Mouse (Mus musculus) left cerebral cortex, adult 2 months (tissue): ENCODE measurements around the gene Slc36a3. TPM values are rescaled to one million over a fixed set of nuclear protein-coding genes. Genes with fewer than 3 reads are reported as not detected.

Experiments
- DNase-seq, 2 experiments: peaks; one replicate each; pipeline ENCODE4 v3.0.0; 2021 to 2022; ENCODE audit warnings: low spot score in 2 of 2, mixed read lengths in 1 of 2; ENCODE audit errors: extremely low spot score in 1 of 2
- H3K27ac ChIP-seq: fragments of 200-600 bp; 2 replicates; pipeline ENCODE4 v1.8.1; 2022
- H3K4me3 ChIP-seq: fragments of 200-600 bp; 2 replicates; pipeline ENCODE4 v1.8.1; 2022
- CTCF ChIP-seq: fragments of 200-600 bp; IDR thresholded peaks from 2 replicates; pipeline ENCODE4 v1.8.1; 2022; ENCODE audit warnings: antibody characterized with exemption, mild to moderate bottlenecking, moderate library complexity
- intact Hi-C: fragments of 180-260 bp; cut with DNase I; formaldehyde crosslinking; loops from one replicate; pipeline ENCODE4 v1.15.1; 2025
- long read RNA-seq, 2 experiments: library from polyadenylated mRNA; stranded (forward); transcript quantifications; one replicate each; pipeline ENCODE4 v2.0.0; 2021; ENCODE audit warnings: borderline mapping rate in 2 of 2
- total RNA-seq, 2 experiments: library from RNA; stranded (reverse); gene quantifications; 2 replicates each; pipeline ENCODE4 v1.2.3; 2021

The Slc36a3 gene
- total RNA-seq, result not detected
- long read RNA-seq, experiment 1, result 0 reads
- long read RNA-seq, experiment 2, result 0 reads

DNA sequence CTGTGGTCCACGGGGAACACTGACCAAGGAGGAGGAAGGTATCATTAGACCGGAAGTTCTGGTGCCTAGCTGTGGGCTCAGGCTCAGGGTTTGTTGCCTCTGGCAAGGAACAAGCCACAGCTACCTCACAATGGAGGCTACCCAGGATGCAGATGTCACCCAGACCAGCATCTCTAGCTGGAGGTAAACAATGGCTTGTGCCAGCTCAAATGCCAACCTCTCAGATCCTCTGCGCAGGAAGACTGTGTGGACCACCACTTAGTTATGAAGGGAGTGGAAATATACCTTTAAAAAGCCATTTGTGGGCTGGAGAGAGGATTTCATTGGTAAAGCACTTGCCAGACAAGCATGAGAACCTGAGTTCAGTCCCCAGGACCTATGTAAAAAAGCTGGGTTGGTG lies at the start of gene Slc36a3:
Gene Slc36a3 (minus strand): TSS at position 101 of the 400 bp plus-strand sequence.
- H3K4me3 ChIP-seq, result no peak within 1 kb of the TSS
- TF ChIP-seq CTCF, result no peak
- intact Hi-C loops, result no loop called here
- no peak within 1 kb of the TSS for H3K27ac ChIP-seq
- DNase-seq, result no peak

DNA sequence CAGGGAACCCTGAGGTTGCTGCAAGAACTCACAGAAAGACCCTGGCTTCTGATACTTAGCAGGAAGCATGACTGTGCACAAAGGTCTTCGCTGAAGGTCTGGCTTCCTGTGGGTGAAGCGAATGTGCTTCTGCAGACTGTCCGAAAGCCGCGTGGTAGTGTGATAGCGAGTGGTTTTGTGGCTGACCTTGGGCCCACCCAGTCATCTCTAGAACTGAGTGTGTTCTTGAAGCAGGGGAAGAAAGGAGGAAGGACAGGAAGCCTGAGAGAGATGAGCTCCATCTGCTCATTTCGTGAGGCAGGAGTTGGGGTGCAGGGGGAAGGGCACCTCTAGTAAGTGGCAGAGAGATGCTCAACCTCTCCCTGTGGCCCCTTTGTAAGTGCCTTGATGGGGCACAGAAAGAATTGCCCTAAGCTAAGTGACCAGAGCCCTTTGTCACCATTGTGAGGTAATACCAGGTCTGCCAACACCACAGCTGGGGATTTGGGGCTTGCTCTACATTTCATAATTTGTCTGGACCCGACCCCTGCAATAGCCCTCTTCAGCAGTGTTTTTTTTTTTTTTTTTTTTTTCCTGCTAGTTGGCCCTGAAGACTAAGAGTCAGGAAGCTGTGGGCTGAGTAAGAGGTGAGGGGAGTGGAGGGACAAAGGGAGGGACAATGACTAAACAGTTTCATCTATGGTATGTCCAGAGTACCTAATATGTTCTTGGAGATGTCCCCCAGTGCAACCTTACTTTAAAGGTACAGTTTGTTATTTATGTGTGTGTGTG lies 46.4 kb upstream of the Slc36a3 start:
- Histone ChIP-seq H3K4me3 (no peak overlapping the region), H3K27ac (no peak overlapping the region)
- no peak for TF ChIP-seq CTCF
- intact Hi-C loops, result no loop called here
- no peak for DNase-seq

DNA sequence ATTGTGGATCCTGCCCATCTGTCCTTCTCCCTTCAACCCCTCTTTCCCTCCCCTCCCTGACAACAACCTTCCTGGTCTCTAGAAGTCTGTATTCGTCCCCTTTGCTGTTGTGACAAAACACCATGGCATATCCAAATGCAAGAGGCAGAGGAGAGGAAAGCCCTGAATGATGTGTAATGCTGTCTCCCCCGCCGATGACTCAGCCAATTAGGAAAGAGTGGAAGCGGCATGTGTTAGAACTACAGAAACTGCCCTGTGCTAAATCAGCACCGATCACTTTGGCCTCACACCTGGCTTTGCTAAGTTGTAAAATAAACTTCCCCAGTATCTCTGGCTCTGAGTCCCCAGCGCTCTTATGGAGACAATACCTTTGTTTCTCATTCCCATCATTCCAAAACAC lies 45.6 kb upstream of the Slc36a3 start:
- Histone ChIP-seq H3K4me3 (no peak overlapping the region), H3K27ac (no peak overlapping the region)
- TF ChIP-seq CTCF, result no peak
- DNase-seq, result no peak
- intact Hi-C loops, result no loop called here

DNA sequence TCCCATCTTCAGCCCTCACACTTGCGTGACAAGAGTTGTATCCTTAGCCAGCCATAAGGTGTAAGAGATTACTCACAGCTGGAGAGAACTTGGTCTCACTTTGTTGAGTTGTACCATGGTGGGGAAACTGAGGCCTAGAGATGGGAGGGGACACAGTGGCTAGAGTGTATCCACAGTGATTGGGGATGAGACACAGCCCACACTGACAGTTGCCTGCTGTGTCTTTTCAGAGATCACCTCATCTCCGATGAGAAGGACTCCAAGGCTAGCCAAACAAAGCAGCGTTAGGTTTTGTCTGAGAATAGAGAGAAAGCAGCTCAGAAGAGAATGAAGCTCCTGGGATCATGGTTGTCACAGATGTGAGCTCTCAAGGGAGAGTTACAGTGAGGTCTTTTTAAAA lies 38.7 kb upstream of the Slc36a3 start:
- no peak for TF ChIP-seq CTCF
- intact Hi-C loops, result no loop called here
- DNase-seq, result no peak
- Histone ChIP-seq H3K4me3 (no peak overlapping the region), H3K27ac (no peak overlapping the region)

DNA sequence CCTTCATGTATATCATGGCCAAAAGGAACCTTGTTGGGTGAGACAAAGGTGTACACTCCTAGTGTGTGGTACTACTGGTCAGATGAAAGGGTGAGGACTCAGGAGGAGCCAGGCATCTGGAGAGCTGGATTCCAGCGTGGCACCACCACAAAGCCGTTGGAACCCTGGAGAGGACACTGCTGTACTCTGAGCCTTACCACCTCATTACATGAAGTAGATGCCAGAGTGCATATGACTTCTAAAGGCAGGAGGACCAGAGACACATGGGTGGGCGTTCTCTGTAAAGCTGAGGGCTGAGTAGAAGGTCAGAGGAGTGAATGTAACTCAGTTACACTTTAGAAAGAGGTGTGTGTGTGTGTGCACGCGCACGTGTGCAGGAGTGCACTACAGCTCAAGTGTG lies 36.3 kb upstream of the Slc36a3 start:
- Histone ChIP-seq H3K4me3 (no peak overlapping the region), H3K27ac (no peak overlapping the region)
- intact Hi-C loops, result no loop called here
- DNase-seq, result no peak
- no peak for TF ChIP-seq CTCF

DNA sequence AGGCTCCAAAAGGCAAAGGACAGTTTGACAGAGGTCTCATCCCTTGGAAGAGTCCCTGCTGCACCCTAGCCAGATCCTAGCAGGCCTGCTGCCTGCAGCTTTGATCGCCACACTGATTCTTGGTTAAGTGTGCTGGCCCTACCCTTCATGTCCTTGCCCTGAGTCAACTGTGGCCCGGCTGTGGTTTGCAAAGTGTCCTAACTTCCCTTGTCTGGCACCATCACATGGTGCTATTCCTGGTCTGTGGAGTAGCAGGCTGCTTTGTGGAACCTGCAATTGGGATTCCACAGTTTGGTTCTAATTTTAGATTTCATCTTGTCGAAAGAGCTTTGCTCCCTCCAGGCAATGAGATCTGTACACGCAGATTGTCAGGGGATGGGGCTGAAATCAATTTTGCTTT lies 35.8 kb upstream of the Slc36a3 start:
- no peak overlapping the region for H3K4me3 ChIP-seq
- DNase-seq, result no peak
- TF ChIP-seq CTCF, result no peak
- H3K27ac ChIP-seq, result no peak overlapping the region
- intact Hi-C loops, result no loop called here

DNA sequence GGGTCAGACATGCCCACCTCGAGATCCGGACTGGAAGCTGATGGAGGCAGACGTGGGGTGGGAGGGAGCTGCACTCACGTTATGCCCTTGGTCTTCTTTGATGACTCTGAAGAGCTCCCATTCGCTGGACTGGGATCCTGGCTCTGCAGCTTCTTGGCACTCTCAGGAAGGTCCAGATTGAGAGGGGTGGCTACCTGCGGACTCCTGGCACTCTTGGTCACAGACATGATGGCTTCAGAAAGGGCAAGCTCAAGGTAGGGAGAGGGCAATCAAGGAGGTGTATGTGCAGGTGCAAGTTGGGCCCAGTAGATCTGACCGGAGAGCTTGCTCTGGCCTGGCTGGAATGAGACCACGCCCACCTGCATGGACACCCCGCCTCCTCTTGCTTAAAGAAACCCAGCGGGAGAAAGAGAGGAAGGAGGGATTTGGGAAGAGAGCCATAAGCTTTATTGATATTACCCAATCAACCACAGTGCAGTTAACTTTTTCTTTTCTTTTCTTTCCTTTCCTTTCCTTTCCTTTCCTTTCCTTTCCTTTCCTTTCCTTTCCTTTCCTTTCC lies 33.3 kb upstream of the Slc36a3 start, which contains the start of gene Slc36a2:
Gene Slc36a2 (minus strand): TSS at position 345 of the 559 bp plus-strand sequence.
- Histone ChIP-seq H3K4me3 (no peak within 1 kb of the TSS), H3K27ac (no peak within 1 kb of the TSS)
- no peak for DNase-seq
- intact Hi-C loops, result no loop called here
- no peak for TF ChIP-seq CTCF

DNA sequence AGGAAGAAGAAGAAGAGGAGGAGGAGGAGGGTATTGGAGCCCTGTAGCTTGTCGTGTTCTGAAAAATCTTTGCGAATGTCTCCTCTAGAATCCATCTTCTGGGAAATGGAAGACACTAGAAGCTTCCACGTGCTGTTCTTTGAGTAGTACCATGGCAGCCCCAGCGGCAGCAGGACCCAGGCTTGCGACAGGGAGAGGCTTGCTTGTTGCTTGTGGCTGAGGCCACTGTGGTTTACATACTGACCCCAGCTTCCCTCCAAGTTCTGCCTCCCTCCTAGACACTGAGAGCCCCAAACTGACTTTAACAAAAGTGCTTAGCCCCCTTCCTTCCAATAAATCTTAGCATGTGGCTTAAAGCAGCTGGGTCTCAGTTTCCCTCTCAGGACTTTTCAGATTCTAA lies 32.7 kb upstream of the Slc36a3 start:
- no peak for DNase-seq

DNA sequence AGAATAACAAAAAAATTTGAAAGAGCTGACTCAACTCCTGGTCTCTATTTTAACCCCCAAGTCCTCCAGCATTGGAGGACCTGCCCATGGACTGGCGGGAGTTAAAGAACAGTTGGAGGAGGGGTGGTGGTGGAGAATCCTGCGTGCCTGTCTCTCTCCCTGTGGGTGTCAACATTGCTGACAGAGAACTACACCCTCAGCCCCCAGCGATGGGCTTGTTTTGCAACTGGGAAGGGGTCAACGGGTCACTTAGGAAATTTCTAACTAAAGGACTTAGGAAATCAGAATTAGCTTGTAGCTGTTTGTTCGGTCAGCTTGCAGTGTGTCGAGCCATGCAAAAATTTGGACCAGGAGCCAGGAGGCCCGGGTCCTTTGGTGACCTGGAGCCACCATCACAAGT lies 31.6 kb upstream of the Slc36a3 start:
- no peak for DNase-seq
- H3K4me3 ChIP-seq, result no peak overlapping the region
- intact Hi-C loops, result no loop called here
- TF ChIP-seq CTCF, result no peak
- no peak overlapping the region for H3K27ac ChIP-seq

More for the DNA sequence above, 32.7 kb upstream of the Slc36a3 start:
- TF ChIP-seq CTCF, result no peak
- intact Hi-C loops, result no loop called here
- Histone ChIP-seq H3K4me3 (no peak overlapping the region), H3K27ac (no peak overlapping the region)

DNA sequence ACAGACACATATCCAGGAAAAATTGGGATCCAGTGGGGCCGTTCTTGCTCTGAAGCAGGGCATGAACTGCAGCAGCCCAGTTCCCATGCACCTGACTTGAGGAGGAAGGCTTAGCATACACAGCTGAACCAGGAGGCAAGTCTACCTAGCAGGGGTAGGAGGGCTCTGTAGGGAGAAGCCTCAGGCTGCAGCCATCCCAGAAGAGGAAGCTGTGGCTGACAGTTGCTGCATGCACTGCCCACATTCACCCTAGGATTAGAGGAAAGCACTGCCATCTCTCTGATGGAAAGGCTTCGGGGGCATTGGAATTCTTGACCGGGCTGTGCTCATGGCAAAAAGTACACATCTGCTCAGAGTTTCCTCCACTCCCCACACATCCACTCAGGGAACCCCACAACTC lies 28.3 kb upstream of the Slc36a3 start:
- intact Hi-C loops, result no loop called here
- no peak overlapping the region for H3K27ac ChIP-seq
- TF ChIP-seq CTCF, result no peak
- no peak for DNase-seq
- H3K4me3 ChIP-seq, result no peak overlapping the region

DNA sequence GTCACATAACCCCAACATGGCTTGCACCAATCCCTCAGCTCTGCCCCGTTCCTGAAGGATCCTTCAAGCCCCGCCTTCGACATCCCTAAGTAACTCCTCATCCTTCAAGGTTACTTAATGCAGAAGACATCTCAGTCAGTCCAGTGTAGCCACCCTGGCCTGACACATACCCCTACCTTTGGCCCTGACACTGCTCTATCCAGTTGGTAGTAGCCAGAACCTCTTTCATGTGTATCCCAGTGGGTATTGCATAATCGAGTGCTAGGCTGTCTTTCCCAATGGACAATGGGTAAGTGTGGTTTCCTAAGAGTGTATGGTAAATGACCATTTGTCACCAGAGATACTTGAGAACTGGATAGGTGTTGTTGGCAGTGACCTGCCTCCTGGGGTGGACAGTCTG lies 27.3 kb upstream of the Slc36a3 start:
- Histone ChIP-seq H3K27ac (no peak overlapping the region), H3K4me3 (no peak overlapping the region)
- no peak for TF ChIP-seq CTCF
- intact Hi-C loops, result no loop called here
- DNase-seq, result no peak

DNA sequence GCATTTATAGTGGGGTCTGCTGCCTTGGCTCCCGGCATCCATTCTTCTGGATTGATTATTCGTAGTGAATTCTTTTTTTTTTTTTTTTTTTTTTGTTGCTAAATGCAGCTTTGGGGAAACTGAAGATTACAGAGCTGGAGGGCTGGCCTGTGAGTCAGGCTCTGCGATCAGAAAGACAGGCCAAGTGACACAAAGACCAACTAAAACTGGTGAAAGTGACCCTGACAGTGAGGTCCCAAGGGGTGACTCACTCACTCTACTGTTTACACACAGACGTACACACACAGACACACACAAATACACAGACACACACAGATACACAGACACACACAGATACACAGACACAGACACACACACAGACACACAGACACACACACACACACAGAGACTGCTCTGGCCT lies 19.0 kb upstream of the Slc36a3 start:
- no peak for DNase-seq
- H3K27ac ChIP-seq, result no peak overlapping the region
- no peak for TF ChIP-seq CTCF
- no peak overlapping the region for H3K4me3 ChIP-seq
- intact Hi-C loops, result no loop called here

DNA sequence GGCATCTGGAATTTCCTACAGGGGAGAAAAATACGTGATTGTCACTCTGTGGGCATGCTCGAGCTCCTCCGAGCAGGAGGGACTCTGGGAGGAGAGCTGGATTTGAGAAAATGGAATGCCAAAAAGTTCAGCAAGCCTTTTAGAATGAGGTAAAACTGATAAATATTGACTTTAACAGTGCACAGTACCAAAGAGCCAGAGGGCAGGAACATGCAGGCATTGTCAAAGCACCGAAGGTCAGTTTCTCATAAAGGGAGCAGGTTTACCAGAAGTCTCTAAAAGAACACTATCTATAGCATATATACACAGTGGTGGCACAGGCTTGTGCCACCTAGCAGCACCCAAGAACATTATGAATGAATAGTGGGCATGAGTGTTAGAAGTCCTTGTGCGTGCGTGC lies 17.4 kb upstream of the Slc36a3 start:
- H3K4me3 ChIP-seq, result no peak overlapping the region
- intact Hi-C loops, result loop anchor here (10.0 kb wide), 1 partner anchor 276 kb away; no protein-coding TSS in a partner anchor
- no peak overlapping the region for H3K27ac ChIP-seq
- TF ChIP-seq CTCF, result no peak
- no peak for DNase-seq
